Mouse (Mus musculus): ENCODE measurements at regions not wholly inside any gene's neighbourhood (a gene's known extent, or its start where the extent isn't known, plus 50 kb on each side); places are given as distances from the start of the nearest gene placed in this dataset.

DNA sequence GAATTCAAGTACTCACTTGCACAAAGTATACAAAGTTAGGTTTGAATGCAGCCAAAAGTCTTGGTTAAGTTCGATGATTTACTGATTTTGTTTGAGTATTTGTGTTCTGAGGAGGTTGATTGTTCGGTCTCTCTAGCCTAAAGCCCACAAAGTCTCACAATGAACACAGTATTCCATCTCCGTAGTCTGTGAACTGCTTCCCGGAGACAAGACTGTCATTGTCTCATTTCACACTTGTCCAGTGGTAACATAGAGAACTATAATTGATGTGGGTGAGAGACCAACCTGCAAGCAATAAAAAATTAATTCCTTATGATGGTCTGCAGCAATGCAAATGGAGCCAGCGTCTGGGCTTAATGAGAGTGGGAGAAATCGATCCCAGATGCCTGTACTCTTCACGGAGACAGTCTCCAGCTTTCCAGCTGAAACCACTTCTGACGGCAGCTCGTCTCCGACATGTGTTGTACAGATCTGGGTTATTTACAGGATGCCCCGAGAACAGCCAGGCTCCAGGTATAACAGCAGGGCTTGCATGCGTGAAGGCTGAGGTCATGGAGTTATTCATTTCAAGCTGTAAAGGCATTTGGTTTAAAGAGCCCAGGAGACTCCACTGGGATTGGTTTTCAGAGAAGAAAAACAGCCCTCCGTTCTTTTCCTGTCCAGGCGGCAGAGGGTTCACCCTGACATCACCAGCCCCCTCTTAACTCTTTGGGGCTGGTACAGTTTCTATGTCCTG lies 75.2 kb downstream of the Asb13 start:
- DNase-seq = no peak
